In genomic region chr3:129576522-129576921, GRCm38 (mm10) we compare ENCODE assay signal across 20 mouse cellular contexts. TPM values are rescaled to one million over a fixed set of nuclear protein-coding genes. Genes with fewer than 3 reads are reported as not detected.
A peak's percentile ranks its signal among the peaks of the same experiment; 100 is the strongest.
DNase-seq lines count a peak whose midpoint lies in the region; TF ChIP-seq lines count a peak whose summit lies in the region.
"Had no signal": no experiment of that assay in that cellular context is flagged by ENCODE, and none has a peak within 500 bp of the region (broad histone marks: within the 10 kb centered on the region; RNA-seq: fewer than 3 reads in every experiment).

No protein-coding gene starts in this region.

- H3K4me1 ChIP-seq in E14TG2a.4 (replicated peaks; ENCODE audit: low read depth, low read length) = peaks cover 87% of the 10 kb centered on the region
- peaks cover 48% of the 10 kb centered on the region for H3K4me1 ChIP-seq in small intestine, adult 2 months (ENCODE audit: control insufficient read depth, insufficient read depth, insufficient read length, low read length)
- H3K4me1 ChIP-seq: embryonic facial prominence, embryonic 12.5 days had no signal

- peaks cover 78% of the 10 kb centered on the region for H3K36me3 ChIP-seq in E14TG2a.4 (ENCODE audit: insufficient read depth, low read length)
- H3K36me3 ChIP-seq in small intestine, adult 2 months (ENCODE audit: control insufficient read depth, insufficient read depth, low read length) = no peaks in the 10 kb centered on the region

- DNase-seq in R1 (ENCODE audit: low read depth, low spot score) = peak; percentile 89
- no peak for DNase-seq in gastrocnemius, adult 2 months
- DNase-seq in ovary, adult 18-20 months (ENCODE audit: low spot score) = no peak
- DNase-seq: adrenal gland, adult 8-10 months; adrenal gland, postnatal 14 days; adrenal gland, postnatal 36 days; B cell, adult 2 months; cerebellum, adult 11-12 months; cerebellum, adult 2 months; cerebellum, adult 9-10 months; cerebellum, postnatal 10 days; cerebellum, postnatal 25 days had no signal

- no peaks in the 10 kb centered on the region; the same call in 1 of the 2 replicates for H3K9me3 ChIP-seq in E14TG2a.4 (ENCODE audit: low read length)
- H3K9me3 ChIP-seq: embryonic facial prominence, embryonic 10.5 days; forebrain, embryonic 12.5 days; G1E had no signal

- H3K4me3 ChIP-seq in E14TG2a.4 (replicated peaks; ENCODE audit: low read length) = peak overlapping the region; percentile 71
- H3K4me3 ChIP-seq in small intestine, adult 2 months (ENCODE audit: low read depth, low read length) = no peak overlapping the region
- H3K4me3 ChIP-seq in gastrocnemius, adult 2 months = no peak overlapping the region
- H3K4me3 ChIP-seq: embryonic facial prominence, embryonic 10.5 days; embryonic facial prominence, embryonic 12.5 days; forebrain, embryonic 12.5 days had no signal

- H3K27me3 ChIP-seq in E14TG2a.4 (ENCODE audit: insufficient read depth, low read length) = no peaks in the 10 kb centered on the region
- no peaks in the 10 kb centered on the region for H3K27me3 ChIP-seq in small intestine, adult 2 months (ENCODE audit: control insufficient read depth, insufficient read depth, low read length)
- H3K27me3 ChIP-seq: CH12.LX; embryonic facial prominence, embryonic 12.5 days; forebrain, embryonic 12.5 days; Patski had no signal

- TF ChIP-seq POLR2A in small intestine, adult 2 months (IDR thresholded peaks at IDR 0.05; ENCODE audit: low read depth, low read length) = no peak

- 0 out of 2 replicates have a peak overlapping the region, but pooled peaks have one; percentile 3 for H3K27ac ChIP-seq in small intestine, adult 2 months (ENCODE audit: insufficient read depth, low read depth, low read length)
- no peak overlapping the region for H3K27ac ChIP-seq in gastrocnemius, adult 2 months
- H3K27ac ChIP-seq: embryonic facial prominence, embryonic 10.5 days; embryonic facial prominence, embryonic 12.5 days; forebrain, embryonic 12.5 days had no signal

- 92% methylated on average over 6 of the region's 6 CpGs for WGBS in small intestine, adult 2 months

- intact Hi-C loops in gastrocnemius, adult 2 months (cut with DNase I) = no loop called here

- TF ChIP-seq CTCF in E14TG2a.4 (conservative IDR thresholded peaks at IDR 0.05; ENCODE audit: low read length) = no peak
- TF ChIP-seq CTCF in small intestine, adult 2 months (IDR thresholded peaks at IDR 0.05; ENCODE audit: extremely low read depth, insufficient read length, insufficient replicate concordance, low read depth, low read length) = no peak
- no peak for TF ChIP-seq CTCF in gastrocnemius, adult 2 months (IDR thresholded peaks at IDR 0.05)

RNA-seq across cellular contexts. Expression of gene Elovl6, which starts 44.4 kb away (rescaled TPM):
- 25.3 and 56.2 TPM in 2 replicates for polyA plus RNA-seq in small intestine, adult 2 months (2012; rRNA removed)
- under 1 TPM; 0.33 to 0.89 TPM for total RNA-seq in gastrocnemius, adult 2 months (2021)
